Mouse (Mus musculus) stomach, postnatal 0 days (tissue): ENCODE data around the gene Ccnd3.

Experiments used
- CTCF ChIP-seq: IDR thresholded peaks from 2 replicates; pipeline ENCODE4 v1.5.1; 2016; ENCODE audit warnings: antibody characterized with exemption, low read depth, mild to moderate bottlenecking, moderate library complexity
- EP300 ChIP-seq: optimal IDR thresholded peaks from 2 replicates; pipeline ENCODE3; 2016; ENCODE audit warnings: antibody characterized with exemption

- TF ChIP-seq CTCF (no peak), EP300 (no peak)
Observed at GRCm38 (mm10) chr17:47506042-47506441, 1.2 kb downstream of the Ccnd3 start.
